Mouse (Mus musculus) forelimb bud, embryonic 11.5 days (tissue): ENCODE data around the gene Pigyl.

Experiments
- DNase-seq: peaks from one replicate; pipeline ENCODE4 v3.0.0-alpha.2; 2012; ENCODE audit warnings: low read depth, low spot score

Pigyl gene

DNA sequence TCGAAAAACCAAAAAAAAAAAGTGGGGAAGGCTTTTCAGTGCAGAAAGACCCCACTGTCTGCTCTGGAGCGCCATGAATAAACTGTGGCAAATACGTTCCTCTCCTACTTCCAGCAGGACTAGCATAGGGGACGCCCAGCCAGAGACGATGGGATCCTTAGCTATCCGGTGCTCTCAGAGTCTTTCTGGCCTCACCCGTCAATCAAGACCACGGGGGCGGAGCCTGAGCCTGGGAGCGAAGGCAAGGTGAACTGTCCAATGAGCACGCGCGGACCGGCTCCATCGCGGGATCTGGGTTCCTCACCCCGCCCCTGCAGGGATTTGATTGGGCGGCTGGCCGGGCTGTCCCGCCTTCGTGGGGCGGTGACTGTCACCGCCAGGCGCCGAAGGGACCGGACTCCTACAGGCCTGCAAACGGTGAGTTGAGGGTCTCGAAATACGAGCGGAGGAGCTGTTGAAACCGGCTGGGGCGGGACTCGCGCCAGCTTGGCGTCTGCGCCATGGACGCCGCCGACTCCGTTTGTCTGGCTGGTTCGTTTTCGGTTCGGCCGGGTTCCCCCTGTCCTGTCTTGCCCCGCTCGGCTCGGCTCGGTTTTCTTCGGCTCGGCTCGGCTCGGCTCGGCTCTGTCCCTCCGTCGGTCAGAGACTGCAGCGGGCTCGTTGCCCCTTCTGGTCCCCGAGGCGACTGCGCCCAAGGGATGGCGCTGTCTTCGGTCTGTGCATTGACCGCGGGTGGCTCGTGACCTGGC, at the start of gene Pigyl:
Gene Pigyl (plus strand): TSS at position 350 of the 749 bp plus-strand sequence.
- peak; percentile 98 for DNase-seq

DNA sequence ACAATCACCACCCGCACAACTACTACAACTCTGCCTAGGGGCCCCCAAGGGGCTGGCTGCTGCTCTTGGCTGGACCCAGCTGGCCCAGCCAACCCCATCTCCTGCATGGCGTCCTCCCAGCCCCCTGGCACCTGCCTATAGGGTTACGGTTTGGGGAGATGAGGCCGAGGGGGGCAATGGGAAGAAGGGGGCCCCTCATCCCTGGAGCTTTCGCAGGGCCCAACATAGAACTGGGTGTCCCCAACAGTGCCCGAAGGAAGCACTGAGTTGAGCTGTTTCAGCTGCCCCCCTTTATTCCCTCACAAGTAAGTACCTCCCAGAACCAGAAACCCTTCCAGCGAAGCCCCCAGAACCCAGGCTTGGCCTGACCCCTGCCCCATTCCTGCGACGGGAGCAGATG, 48.5 kb upstream of the Pigyl start:
- DNase-seq: no peak

DNA sequence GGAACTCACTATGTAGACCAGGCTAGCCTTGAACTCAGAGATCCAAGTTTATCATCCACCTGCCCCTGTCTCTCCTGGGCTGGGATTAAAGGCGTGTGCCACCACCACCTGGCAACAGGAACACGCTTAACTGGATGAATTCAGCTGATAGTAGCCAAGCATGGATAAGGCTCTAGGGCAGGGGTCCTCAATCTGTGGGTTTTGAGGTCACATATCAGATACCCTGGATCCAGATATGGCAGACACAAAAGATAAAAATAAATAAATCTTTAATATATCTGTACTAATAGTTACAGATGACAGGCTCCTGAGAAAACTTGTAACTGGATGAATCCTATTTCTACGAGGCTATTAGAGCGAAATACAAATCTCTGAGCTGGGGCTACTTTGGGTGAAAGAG, 41.0 kb upstream of the Pigyl start:
- no peak for DNase-seq

DNA sequence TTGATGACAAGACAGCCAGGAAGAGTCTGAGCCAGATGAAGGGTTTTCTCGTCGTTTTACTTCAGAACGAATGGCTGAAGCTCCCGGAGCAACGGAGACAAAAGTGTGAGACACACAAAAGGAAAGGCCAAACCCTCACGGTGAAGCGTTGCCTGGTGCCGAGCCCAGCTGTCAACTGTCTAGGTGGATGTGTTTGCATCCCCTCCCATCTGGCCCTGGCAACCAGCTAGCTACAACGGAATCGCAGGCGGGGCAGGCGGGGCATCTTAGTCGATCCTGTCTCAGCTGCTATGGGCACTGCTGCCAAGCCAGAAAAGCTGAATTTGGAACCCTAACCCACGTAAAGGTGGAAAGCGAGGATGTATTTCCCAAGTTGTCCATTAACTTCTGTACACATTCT, 40.6 kb upstream of the Pigyl start:
- no peak for DNase-seq

DNA sequence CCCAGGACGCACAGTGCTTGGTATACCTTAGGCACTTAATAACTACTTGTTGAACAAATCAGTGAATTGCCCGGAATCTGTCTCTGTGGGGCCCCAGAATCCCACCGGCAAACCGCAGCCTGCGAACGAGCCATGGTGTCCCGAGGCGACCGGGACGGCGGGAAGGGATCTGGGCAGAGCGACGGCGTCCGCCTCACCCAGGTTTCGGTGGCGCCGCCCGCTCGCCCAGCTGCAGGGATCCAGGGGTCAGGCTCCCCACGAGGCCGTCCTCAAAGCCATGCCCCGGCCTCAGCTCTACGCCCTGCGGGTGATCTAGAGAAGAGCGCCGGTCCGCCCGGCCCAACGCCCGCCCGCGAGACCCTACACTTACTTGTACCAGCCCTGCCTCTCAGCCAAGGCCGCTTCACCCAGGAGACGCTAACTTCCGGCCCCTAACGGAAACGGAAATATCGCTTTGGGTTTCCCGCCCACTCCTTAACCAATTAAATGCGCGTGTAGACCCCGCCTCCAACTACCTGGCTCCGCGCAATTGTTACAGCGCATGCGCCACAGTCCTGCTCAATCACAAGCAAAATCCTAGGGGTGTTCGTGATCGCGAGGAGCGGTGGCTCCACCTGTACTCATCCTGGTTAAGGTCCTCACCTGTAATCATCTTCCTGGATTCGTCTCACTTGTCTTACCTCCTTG, 39.8 kb upstream of the Pigyl start, which contains the start of gene Elof1:
Gene Elof1 (minus strand): TSS at position 433 of the 687 bp plus-strand sequence.
- peak; percentile 98 for DNase-seq

DNA sequence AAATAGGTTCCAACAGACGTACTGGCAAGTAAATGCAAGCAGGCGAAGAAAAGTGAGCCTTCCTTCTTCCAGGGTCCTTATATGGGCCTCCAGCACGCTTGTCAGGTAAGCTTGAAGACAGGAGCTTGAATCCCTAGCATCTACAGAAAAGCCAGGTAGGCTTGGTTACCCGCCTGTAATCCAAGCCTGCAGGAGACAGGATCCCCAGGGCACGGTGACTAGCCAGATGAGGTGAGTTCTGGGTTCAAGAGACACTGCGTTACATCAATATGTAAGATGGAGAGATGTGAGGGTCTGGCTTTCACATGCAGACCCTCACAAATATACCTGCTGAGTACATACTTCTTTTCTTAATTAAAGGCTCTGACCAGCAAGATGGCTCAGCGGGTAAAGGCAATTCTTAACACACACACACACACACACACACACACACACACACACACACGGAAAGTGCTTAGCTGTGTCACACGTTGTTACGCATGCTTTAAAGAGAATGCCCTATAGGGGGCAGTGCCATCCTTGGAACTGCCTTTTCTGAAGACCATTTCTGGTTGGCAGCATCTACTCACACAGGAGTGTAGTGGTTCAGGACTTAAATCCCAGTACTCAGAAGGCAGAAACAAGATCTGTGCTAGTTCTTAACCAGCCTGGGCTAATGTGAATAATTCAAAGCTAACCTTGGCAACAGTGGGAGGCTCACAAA, 38.7 kb upstream of the Pigyl start:
- peak; percentile 68 for DNase-seq

DNA sequence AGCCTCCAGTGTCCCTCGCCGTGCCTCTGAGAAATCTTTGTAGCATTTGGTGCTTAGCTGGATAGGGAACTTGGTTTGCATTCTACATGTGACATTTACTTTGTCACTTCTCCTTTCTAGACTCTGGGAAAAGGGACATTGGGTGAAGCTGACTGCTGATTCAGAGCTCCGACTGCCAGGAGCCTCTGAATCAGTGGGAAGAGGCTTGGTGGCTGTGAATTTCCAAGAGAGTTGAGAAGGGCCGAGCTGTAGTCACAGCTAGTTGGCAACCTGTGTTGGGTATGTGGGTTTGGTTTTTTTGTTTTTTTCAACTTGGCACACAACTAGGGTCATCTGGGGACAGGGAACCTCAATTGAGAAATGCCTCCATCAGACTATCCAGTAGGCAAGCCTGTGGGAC, 37.1 kb upstream of the Pigyl start:
- DNase-seq: no peak

DNA sequence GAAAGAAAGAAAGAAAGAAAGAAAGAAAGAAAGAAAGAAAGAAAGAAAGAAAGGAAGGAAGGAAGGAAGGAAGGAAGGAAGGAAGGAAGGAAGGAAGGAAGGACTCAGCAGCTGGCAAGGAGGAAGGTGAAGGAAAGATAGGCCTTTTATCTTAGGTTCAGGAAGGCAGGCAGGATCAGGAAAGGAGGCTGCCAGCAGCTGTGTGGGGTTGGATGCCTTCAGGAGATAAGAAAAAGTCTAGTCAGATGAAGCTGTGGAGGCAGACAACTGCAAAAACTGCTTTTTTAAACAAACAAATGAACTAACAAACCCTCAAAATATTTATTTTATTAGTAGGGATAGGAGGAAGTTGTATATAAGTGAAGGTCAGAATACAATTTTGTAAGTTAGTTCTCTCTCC, 35.1 kb upstream of the Pigyl start:
- DNase-seq: no peak

DNA sequence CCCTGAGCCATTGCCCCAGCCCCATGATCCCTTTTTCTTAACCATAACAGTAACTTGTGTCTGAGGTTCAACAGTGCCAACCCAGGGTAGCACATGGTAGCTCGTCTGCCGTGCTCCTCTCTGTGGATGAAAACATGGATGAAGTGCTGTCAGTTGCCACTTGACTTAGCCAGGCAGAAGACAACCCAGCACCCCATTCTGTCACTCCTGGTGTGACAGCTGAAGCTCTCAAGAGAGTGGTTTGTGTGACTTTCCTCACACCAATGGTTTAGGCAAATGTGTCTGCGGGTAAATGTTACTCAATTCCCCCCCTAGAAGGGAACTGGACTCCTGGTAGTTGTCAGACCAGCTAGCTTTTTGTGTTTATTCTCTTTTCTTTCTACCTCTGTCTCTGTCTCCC, 34.6 kb upstream of the Pigyl start:
- DNase-seq: no peak

DNA sequence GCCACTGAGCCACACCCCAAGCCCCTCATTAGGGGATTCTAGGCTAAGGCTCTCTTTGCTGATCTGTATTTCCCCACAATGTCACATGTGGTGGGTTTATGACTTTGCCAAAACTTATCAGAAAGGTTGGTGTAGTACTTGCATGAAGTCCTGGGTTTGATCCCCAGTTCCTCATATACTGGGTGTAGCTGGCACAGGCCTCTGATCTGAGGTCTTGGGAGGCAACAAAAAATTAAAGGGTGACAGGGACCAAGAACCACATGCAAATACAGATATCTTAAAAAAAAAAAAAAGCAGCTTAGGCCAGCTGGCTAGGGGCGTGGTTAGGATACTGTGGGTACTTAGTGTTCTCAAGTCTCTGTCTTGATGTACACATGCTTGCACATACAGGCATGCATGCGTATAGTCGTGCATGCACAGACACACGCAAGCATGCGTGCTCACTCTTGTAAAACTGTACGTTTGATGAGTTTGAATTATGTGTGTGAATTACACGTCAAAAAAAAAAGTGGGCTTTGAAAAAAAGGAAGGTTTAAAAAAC, 33.5 kb upstream of the Pigyl start:
- no peak for DNase-seq

DNA sequence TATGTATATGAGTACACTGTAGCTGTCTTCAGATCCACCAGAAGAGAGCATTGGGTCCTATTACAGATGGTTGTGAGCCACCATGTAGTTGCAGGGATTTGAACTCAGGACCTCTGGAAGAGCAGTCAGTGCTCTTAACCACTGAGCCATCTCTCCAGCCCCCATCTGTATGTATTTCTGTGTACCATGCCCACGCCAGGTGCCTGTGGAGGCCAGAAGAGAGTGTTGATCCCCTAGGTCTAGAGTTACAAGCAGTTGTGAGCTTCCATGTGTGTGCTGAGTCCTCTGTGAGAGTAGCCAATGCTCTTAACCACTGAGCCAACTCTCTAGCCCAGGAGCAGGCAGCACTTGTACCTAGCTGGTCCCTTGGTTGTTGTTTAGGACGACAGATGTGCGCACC, 32.5 kb upstream of the Pigyl start:
- DNase-seq: no peak

DNA sequence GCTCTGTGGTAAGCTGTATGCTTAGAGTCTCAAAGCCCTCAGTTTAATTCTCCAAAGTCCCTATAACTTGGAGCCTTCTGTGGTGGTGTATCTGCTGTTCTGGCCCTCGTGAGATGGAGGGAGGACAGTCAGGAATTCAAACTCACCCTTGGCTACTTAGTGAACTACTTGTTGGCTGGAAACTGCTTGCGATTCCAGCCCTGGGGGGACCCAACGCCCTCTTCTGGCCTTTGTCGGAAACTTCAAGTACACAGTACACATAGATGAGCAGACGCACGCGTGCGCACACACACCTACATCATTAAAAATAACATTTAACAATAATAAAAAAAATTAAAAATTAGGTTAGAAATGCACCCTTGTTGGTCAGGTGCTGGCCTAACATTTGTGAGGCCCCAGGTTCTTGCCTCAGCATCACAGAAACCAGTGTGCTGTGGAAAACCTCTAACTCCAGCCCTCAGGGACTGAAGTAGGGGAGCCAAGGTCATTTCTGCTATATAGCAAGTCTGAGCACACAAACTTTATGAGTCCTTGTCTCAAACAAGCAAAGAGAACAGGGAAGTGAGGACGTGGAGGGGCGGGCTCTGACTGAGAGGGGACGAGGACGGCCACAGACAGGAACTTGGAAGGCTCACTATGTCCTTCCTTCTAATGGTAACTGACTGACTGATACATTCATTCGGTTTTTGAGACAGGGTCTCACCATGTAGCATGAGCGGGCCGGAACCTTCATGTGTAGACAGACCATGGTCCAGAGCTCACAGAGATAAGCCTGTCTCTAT, 31.2 kb upstream of the Pigyl start:
- no peak for DNase-seq

DNA sequence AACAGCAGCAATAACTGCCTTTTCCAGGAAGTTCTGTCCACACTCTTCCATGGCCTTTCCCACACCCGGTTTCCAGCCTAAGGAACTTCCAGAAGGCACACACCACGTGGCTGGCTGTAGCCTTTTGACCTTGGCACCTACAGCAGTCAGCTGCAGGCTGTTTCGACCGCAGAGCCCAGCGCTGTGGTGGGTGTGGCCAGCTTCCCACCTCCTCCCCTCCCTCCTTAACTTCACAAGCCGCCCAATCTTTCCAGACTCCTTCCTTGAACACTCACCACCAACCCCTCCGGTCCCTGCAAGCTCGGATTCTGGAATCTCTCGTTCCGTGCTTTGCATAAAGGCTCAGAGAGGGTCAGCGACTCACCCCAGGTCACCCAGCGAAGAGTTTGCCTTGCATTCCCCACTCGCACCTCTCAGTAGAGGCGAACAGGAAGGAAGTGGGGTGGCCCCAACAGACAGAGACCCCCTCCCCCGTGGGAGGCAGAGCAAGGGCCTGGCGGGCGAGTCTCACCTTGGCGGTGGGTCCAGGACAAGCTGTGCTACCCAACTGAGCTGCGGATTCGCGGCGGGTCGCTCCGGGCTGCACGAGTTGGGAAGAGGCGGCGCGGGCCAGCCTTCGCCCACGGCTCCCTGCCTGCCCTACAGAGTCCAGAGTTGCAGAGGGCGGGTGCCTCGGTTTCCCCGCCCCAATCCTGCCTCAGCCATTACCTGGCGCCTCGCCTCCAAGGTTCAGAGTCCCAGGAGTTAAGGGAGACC, 25.2 kb upstream of the Pigyl start:
- peak; percentile 52 for DNase-seq

DNA sequence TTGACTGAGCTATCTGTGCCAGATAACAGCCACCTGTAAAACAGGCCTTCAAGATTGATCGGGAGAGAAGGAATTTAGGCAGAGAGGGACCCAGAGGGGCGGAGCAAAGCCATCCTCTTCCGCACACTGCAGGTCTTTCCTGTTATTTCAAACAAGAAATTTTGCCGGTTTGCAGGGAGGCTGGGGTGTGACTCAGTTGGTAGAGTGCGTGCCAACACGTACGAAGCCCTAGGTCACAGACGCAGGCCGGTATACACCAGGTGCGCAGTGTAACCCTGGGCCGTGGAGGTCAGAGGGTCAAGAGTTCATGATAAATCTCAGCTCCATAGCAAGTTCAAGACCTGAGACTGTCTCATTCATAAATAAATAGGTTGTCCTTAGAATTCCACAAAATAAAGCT, 24.4 kb upstream of the Pigyl start:
- no peak for DNase-seq

DNA sequence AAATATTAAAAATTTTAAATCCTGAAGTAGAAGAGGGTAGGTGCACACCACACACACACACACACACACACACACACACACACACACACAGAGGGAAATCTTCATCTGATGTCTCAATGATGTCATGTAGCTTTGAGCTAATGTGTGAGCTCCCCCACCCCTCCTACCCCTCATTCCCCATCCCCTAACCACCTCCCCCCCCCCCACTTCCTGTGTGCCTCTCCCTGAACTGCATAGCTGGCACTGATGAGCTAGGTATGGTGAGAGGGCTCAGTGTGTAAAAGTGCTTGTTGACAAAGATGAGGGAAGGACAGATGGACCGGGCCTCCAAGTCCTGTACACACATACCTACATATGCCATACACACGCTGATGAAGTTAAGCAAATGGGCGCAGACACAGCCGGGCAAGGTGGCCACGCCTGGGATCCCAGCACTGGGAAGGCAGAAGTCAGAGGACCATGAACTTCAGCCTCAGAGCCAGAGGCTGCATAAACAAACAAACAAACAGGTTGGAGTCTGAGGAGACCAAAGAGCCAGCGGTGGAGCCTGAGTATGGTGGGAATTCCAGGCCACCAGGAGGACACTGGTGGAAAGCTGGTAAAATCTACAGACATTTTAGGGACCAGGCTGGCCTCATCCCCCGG, 22.3 kb upstream of the Pigyl start:
- DNase-seq: no peak

DNA sequence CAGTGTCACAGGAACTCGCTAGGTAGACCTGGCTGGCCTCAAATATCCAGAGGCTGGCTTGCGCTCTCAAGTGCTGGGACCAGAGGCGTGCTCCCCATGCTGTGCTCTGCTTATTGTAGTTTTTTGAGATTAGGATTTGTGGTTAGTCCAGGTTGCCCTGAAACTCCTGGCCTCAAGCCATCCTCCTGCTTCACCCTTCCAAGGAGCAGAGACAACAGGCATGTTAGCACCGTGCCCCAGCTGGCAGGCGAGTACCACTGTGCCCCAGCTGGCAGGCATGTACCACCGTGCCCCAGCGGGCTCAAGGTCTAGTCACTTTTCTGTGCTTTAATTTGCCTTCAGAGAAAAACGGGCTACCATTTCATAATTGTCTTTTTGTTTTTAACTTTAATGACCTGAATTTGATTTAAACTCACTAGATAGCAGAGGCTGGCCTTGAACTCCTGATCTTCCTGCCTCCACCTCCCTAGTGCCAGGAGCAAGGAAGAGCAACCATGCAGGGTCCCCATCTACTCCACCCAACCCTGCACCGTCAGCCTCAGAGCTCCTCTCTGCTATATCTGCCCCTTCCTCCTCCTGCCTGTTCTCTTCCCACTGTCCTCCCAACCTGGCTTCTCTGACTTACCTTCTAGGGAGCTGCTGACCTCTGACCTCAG, 21.5 kb upstream of the Pigyl start:
- DNase-seq: no peak

DNA sequence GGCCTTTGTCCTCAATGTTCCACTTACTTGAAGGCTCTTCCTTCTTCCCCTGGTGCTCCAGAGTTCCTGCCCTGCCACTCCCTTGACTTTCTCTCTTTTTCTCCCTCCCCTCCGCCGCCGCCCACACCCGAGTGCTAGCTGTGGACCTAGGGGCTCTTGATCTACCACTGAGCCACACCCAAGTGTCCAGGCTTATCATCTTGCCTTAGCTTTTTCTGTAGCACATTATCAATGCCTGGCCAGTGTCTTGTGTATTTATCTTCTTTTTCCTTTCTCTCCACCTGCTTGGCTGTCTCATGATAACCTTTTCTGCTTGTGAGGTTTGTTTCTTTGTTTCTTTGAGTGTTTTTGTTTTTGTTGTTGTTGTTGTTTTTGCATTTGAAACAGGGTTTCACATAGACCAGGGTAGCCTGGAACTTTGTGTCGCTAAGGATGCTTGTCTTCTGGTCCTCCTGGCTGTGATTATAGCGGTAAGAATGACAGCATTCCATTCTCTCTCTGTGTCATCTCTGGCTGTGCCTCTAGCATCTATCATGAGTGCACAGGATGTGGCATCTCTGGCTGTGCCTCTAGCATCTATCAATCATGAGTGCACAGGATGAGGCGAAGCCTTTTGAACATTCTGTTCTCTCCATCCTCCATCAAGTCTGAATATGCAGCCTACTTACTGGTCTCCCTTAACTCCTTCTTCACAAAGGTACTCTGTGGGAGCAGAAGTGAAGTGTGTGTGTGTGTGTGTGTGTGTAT, 20.8 kb upstream of the Pigyl start, which contains the start of gene Acp5:
Gene Acp5 (minus strand): TSS at position 68 of the 747 bp plus-strand sequence.
- no peak for DNase-seq

DNA sequence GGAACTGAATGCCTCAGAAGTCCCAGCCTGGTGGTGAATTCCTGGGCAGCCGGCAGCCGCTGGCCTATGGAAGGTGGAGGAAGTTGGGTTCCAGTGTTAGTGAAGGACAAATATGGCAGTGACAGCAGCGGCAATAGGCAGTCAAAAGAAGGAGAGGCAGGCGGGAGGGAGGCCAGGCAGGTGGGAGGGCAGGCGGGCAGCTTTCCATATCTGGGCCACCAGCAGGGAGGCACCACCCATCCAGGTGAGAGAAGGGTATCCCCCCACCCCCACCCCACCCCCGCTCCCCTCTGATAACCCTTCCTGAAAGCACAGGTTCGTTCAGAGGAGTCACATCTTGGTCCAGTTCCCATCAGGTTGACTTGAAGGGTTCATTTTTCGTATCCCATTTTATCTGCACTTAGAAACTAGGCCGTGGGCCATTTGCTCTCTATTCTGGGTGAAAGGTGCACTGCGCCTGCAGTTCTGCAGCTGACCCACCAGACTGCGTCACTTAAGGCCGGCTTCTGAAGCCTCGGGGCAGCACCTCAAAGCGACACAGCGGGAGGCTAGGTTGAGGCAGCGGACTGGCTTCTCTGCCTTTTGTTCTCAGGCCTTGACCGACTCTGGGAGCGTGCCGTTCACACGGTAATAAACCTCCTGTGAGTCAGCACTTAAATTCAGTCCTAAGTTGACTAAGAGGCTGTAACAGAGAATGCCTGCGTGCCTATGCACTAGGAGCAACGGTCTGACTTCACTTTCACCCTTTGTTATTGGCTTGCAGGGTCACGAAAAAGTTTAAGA, 19.7 kb upstream of the Pigyl start:
- DNase-seq: peak; percentile 49
